Mouse (Mus musculus) urinary bladder, postnatal 36 days (tissue): ENCODE results near the gene Rab5if.
"Not testable (repeated sequence)": the region's sequence is repeated elsewhere in the genome, so short reads cannot be mapped to it uniquely, and the experiment has no call there.

Experiments used
- DNase-seq, 2 experiments: peaks; one replicate each; pipeline ENCODE4 v3.0.0; 2022; ENCODE audit warnings: low spot score in 2 of 2, mixed read lengths in 1 of 2

Rab5if gene

GRCm38 (mm10) chr2:156886084-156886631 is 23.2 kb downstream of the Rab5if start:
- no peak for DNase-seq

GRCm38 (mm10) chr2:156887017-156887416 is 24.1 kb downstream of the Rab5if start, which contains the start of gene Sla2:
Gene Sla2, minus strand, starts transcription at chr2:156887192.
- no peak for DNase-seq

- no peak for DNase-seq
These were observed 25.6 kb downstream of the Rab5if start for GRCm38 (mm10) chr2:156888490-156888889.

GRCm38 (mm10) chr2:156892240-156892639 is 29.3 kb downstream of the Rab5if start:
- DNase-seq = no peak

- no peak for DNase-seq
These were observed 29.9 kb downstream of the Rab5if start for GRCm38 (mm10) chr2:156892821-156893220.

GRCm38 (mm10) chr2:156894496-156895265 is 31.8 kb downstream of the Rab5if start:
- no peak for DNase-seq

- DNase-seq = no peak
These were observed 33.5 kb downstream of the Rab5if start for GRCm38 (mm10) chr2:156896384-156896914.

GRCm38 (mm10) chr2:156897034-156897433 is 34.1 kb downstream of the Rab5if start:
- DNase-seq = no peak

- no peak for DNase-seq
These were observed 35.4 kb downstream of the Rab5if start for GRCm38 (mm10) chr2:156898374-156898773.

- DNase-seq = no peak
These were observed 36.3 kb downstream of the Rab5if start for GRCm38 (mm10) chr2:156899184-156899583.

GRCm38 (mm10) chr2:156901344-156901743 is 38.4 kb downstream of the Rab5if start:
- no peak for DNase-seq

- DNase-seq = no peak
These were observed 39.0 kb downstream of the Rab5if start for GRCm38 (mm10) chr2:156901883-156902282.

GRCm38 (mm10) chr2:156902411-156902810 is 39.5 kb downstream of the Rab5if start:
- not testable (repeated sequence) for DNase-seq

- DNase-seq = no peak
These were observed 40.4 kb downstream of the Rab5if start for GRCm38 (mm10) chr2:156903367-156903766.

GRCm38 (mm10) chr2:156904976-156905717 is 42.2 kb downstream of the Rab5if start:
- peak; percentile 38 to 47 for DNase-seq

GRCm38 (mm10) chr2:156905931-156906330 is 43.0 kb downstream of the Rab5if start:
- DNase-seq = not testable (repeated sequence)

GRCm38 (mm10) chr2:156913191-156913590 is 50.3 kb downstream of the Rab5if start:
- DNase-seq = no peak

- no peak for DNase-seq
These were observed 52.6 kb downstream of the Rab5if start for GRCm38 (mm10) chr2:156915559-156915958.

- no peak for DNase-seq
These were observed 53.6 kb downstream of the Rab5if start for GRCm38 (mm10) chr2:156916419-156917125.

GRCm38 (mm10) chr2:156918562-156918961 is 55.6 kb downstream of the Rab5if start:
- no peak for DNase-seq

GRCm38 (mm10) chr2:156919191-156919590 is 56.3 kb downstream of the Rab5if start:
- not testable (repeated sequence) for DNase-seq

- DNase-seq = no peak
These were observed 56.9 kb downstream of the Rab5if start for GRCm38 (mm10) chr2:156919796-156920195.
